Mouse (Mus musculus) embryonic facial prominence, embryonic 12.5 days (tissue): Measurements from ENCODE around the gene Liph. TPM values are rescaled to one million over a fixed set of nuclear protein-coding genes. Genes with fewer than 3 reads are reported as not detected.

Experiments
- ATAC-seq: fragments of 200-750 bp; cut with Nextera tagmentation; 2 replicates; pipeline ENCODE4 v1.8.0; 2017; ENCODE audit not compliant: insufficient number of reproducible peaks, insufficient read depth, low FRiP score, low TSS enrichment
- H3K27ac ChIP-seq: fragments of 300-500 bp; sonication (generic); 2 replicates; pipeline ENCODE4 v1.5.1; 2016; ENCODE audit warnings: mild to moderate bottlenecking
- H3K27me3 ChIP-seq: fragments of 300-500 bp; sonication (generic); 2 replicates; pipeline ENCODE4 v1.6.1; 2016; ENCODE audit warnings: mild to moderate bottlenecking, moderate library complexity
- H3K36me3 ChIP-seq: fragments of 300-500 bp; sonication (generic); 2 replicates; pipeline ENCODE4 v1.6.1; 2016; ENCODE audit warnings: mild to moderate bottlenecking
- H3K4me1 ChIP-seq: fragments of 300-500 bp; sonication (generic); 2 replicates; pipeline ENCODE4 v1.6.1; 2016
- H3K4me2 ChIP-seq: fragments of 300-500 bp; sonication (generic); replicated peaks from 2 replicates; pipeline ENCODE4 v1.6.1; 2016; ENCODE audit warnings: mild to moderate bottlenecking, moderate library complexity
- H3K4me3 ChIP-seq: fragments of 300-500 bp; sonication (generic); 2 replicates; pipeline ENCODE4 v1.5.1; 2016; ENCODE audit warnings: mild to moderate bottlenecking
- H3K9ac ChIP-seq: fragments of 300-500 bp; sonication (generic); 2 replicates; pipeline ENCODE4 v1.6.1; 2016; ENCODE audit warnings: mild to moderate bottlenecking, moderate library complexity
- H3K9me3 ChIP-seq: fragments of 300-500 bp; sonication (generic); 2 replicates; pipeline ENCODE4 v1.6.1; 2016; ENCODE audit warnings: mild to moderate bottlenecking, moderate library complexity
- WGBS: fragments of 180-500 bp; shearing (Covaris S2); methylation state at CpG from one replicate; pipeline ENCODE4 v1.1.7; 2016; 5-methylcytosine and 5-hydroxymethylcytosine counted together
- polyA plus RNA-seq: library from polyadenylated mRNA; unstranded; fragments of >200 nt; fragmentation: Nextera tagmentation; extraction: Ambion mirVana; gene quantifications from 2 replicates; pipeline ENCODE4 v1.2.1, GENCODE M21; 2016

The Liph gene
- polyA plus RNA-seq: 0.14 and 0.28 TPM in 2 replicates

- H3K36me3 ChIP-seq: no peaks in the 10 kb centered on the region
- H3K4me3 ChIP-seq: peak within 1 kb of the TSS; percentile 15; the same call in 1 of the 2 replicates
- H3K9me3 ChIP-seq: no peaks in the 10 kb centered on the region
- no peaks in the 10 kb centered on the region for H3K27me3 ChIP-seq
- peak within 1 kb of the TSS; percentile 46 for H3K4me2 ChIP-seq
- H3K4me1 ChIP-seq: peaks cover 3% of the 10 kb centered on the region; the same call in 1 of the 2 replicates
- WGBS: 15% methylated on average over 16 of the region's 16 CpGs
- no peak within 1 kb of the TSS for H3K9ac ChIP-seq
- no peak within 1 kb of the TSS for H3K27ac ChIP-seq
- no peak for ATAC-seq
These were observed at the start of gene Liph for GRCm38 (mm10) chr16:21995304-21995703. Liph (minus strand) TSS chr16:21995663.

- H3K4me2 ChIP-seq: no peak overlapping the region
- H3K9ac ChIP-seq: no peak overlapping the region
- no peak for ATAC-seq
- H3K9me3 ChIP-seq: no peaks in the 10 kb centered on the region
- H3K4me3 ChIP-seq: no peak overlapping the region
- H3K36me3 ChIP-seq: peaks cover 60% of the 10 kb centered on the region
- H3K4me1 ChIP-seq: no peaks in the 10 kb centered on the region
- H3K27me3 ChIP-seq: no peaks in the 10 kb centered on the region
- H3K27ac ChIP-seq: no peak overlapping the region
- WGBS: 90% methylated on average over 4 of the region's 4 CpGs
These were observed 48.4 kb upstream of the Liph start for GRCm38 (mm10) chr16:22043830-22044229.

GRCm38 (mm10) chr16:22039978-22040377 lies 44.5 kb upstream of the Liph start:
- no peak overlapping the region for H3K4me3 ChIP-seq
- no peaks in the 10 kb centered on the region for H3K9me3 ChIP-seq
- H3K9ac ChIP-seq: no peak overlapping the region
- no peaks in the 10 kb centered on the region for H3K27me3 ChIP-seq
- no peak for ATAC-seq
- peaks cover 59% of the 10 kb centered on the region for H3K36me3 ChIP-seq
- no peaks in the 10 kb centered on the region for H3K4me1 ChIP-seq
- WGBS: 89% methylated on average over 1 of the region's 1 CpGs
- H3K4me2 ChIP-seq: no peak overlapping the region
- no peak overlapping the region for H3K27ac ChIP-seq

- H3K9me3 ChIP-seq: no peaks in the 10 kb centered on the region
- peaks cover 46% of the 10 kb centered on the region for H3K36me3 ChIP-seq
- no peak overlapping the region for H3K27ac ChIP-seq
- no peak overlapping the region for H3K4me3 ChIP-seq
- H3K4me2 ChIP-seq: no peak overlapping the region
- no peak for ATAC-seq
- H3K4me1 ChIP-seq: no peaks in the 10 kb centered on the region
- no peak overlapping the region for H3K9ac ChIP-seq
- H3K27me3 ChIP-seq: no peaks in the 10 kb centered on the region
- WGBS: 84% methylated on average over 10 of the region's 10 CpGs
These were observed 43.1 kb upstream of the Liph start for GRCm38 (mm10) chr16:22038554-22038953.

- Histone ChIP-seq H3K9me3 (no peaks in the 10 kb centered on the region), H3K36me3 (peaks cover 68% of the 10 kb centered on the region), H3K27me3 (no peaks in the 10 kb centered on the region), H3K9ac (no peak overlapping the region), H3K27ac (no peak overlapping the region), H3K4me3 (no peak overlapping the region), H3K4me1 (no peaks in the 10 kb centered on the region), H3K4me2 (no peak overlapping the region)
- no peak for ATAC-seq
- WGBS: 93% methylated on average over 5 of the region's 5 CpGs
These were observed 32.0 kb upstream of the Liph start for GRCm38 (mm10) chr16:22027474-22027873.

- 97% methylated on average over 2 of the region's 2 CpGs for WGBS
- H3K36me3 ChIP-seq: peaks cover 54% of the 10 kb centered on the region
- ATAC-seq: no peak
These were observed 26.7 kb upstream of the Liph start for GRCm38 (mm10) chr16:22022122-22022521.

GRCm38 (mm10) chr16:22015569-22015968 lies 20.1 kb upstream of the Liph start:
- Histone ChIP-seq H3K9ac (no peak overlapping the region), H3K27ac (no peak overlapping the region), H3K27me3 (no peaks in the 10 kb centered on the region), H3K4me1 (peaks cover 4% of the 10 kb centered on the region), H3K36me3 (peaks cover 46% of the 10 kb centered on the region), H3K9me3 (no peaks in the 10 kb centered on the region), H3K4me3 (no peak overlapping the region), H3K4me2 (no peak overlapping the region)
- 85% methylated on average over 1 of the region's 1 CpGs for WGBS
- ATAC-seq: no peak

More at GRCm38 (mm10) chr16:22022122-22022521, 26.7 kb upstream of the Liph start:
- H3K4me2 ChIP-seq: no peak overlapping the region
- H3K4me1 ChIP-seq: no peaks in the 10 kb centered on the region
- no peak overlapping the region for H3K27ac ChIP-seq
- no peak overlapping the region for H3K4me3 ChIP-seq
- H3K27me3 ChIP-seq: no peaks in the 10 kb centered on the region
- no peak overlapping the region for H3K9ac ChIP-seq
- H3K9me3 ChIP-seq: peaks cover 3% of the 10 kb centered on the region; the same call in 1 of the 2 replicates

GRCm38 (mm10) chr16:22009596-22009995 lies 14.1 kb upstream of the Liph start:
- Histone ChIP-seq H3K36me3 (no peaks in the 10 kb centered on the region), H3K4me3 (peak overlapping the region; percentile 98), H3K27me3 (no peaks in the 10 kb centered on the region), H3K27ac (peak overlapping the region; percentile 81), H3K9ac (peak overlapping the region; percentile 94), H3K9me3 (no peaks in the 10 kb centered on the region), H3K4me2 (peak overlapping the region; percentile 70), H3K4me1 (peaks cover 12% of the 10 kb centered on the region)
- under 1% methylated on average over 51 of the region's 51 CpGs for WGBS
- ATAC-seq: peak; percentile 53

- H3K4me1 ChIP-seq: peaks cover 12% of the 10 kb centered on the region
- peak within 1 kb of the TSS; percentile 94 for H3K9ac ChIP-seq
- H3K4me2 ChIP-seq: peak within 1 kb of the TSS; percentile 70
- WGBS: under 1% methylated on average over 34 of the region's 45 CpGs
- peak within 1 kb of the TSS; percentile 81 for H3K27ac ChIP-seq
- no peaks in the 10 kb centered on the region for H3K27me3 ChIP-seq
- H3K9me3 ChIP-seq: no peaks in the 10 kb centered on the region
- H3K4me3 ChIP-seq: peak within 1 kb of the TSS; percentile 98
- ATAC-seq: peak; percentile 98
- H3K36me3 ChIP-seq: no peaks in the 10 kb centered on the region
These were observed 13.7 kb upstream of the Liph start, which contains the start of gene Senp2 for GRCm38 (mm10) chr16:22009099-22009584. Senp2 (plus strand) TSS chr16:22009484.

GRCm38 (mm10) chr16:22001606-22002005 lies 6.1 kb upstream of the Liph start:
- no peak for ATAC-seq
- Histone ChIP-seq H3K27me3 (no peaks in the 10 kb centered on the region), H3K9me3 (no peaks in the 10 kb centered on the region), H3K4me3 (no peak overlapping the region), H3K9ac (no peak overlapping the region), H3K36me3 (no peaks in the 10 kb centered on the region), H3K4me1 (no peaks in the 10 kb centered on the region), H3K27ac (no peak overlapping the region), H3K4me2 (no peak overlapping the region)
- 56% methylated on average over 3 of the region's 3 CpGs for WGBS

GRCm38 (mm10) chr16:22001172-22001571 lies 5.7 kb upstream of the Liph start:
- WGBS: 46% methylated on average over 4 of the region's 4 CpGs
- no peak for ATAC-seq
- Histone ChIP-seq H3K9ac (no peak overlapping the region), H3K4me2 (no peak overlapping the region), H3K9me3 (no peaks in the 10 kb centered on the region), H3K36me3 (no peaks in the 10 kb centered on the region), H3K4me3 (no peak overlapping the region), H3K27ac (no peak overlapping the region), H3K4me1 (no peaks in the 10 kb centered on the region), H3K27me3 (no peaks in the 10 kb centered on the region)

GRCm38 (mm10) chr16:21999941-22000690 lies 4.7 kb upstream of the Liph start:
- H3K9me3 ChIP-seq: no peaks in the 10 kb centered on the region
- H3K4me1 ChIP-seq: peaks cover 3% of the 10 kb centered on the region; the same call in 1 of the 2 replicates
- no peak for ATAC-seq
- H3K36me3 ChIP-seq: no peaks in the 10 kb centered on the region
- H3K27ac ChIP-seq: no peak overlapping the region
- no peak overlapping the region for H3K4me2 ChIP-seq
- 78% methylated on average over 4 of the region's 4 CpGs for WGBS
- no peaks in the 10 kb centered on the region for H3K27me3 ChIP-seq
- H3K4me3 ChIP-seq: no peak overlapping the region
- H3K9ac ChIP-seq: no peak overlapping the region
